Mouse (Mus musculus): ENCODE measurements around the gene Theg.

The Theg gene

DNA sequence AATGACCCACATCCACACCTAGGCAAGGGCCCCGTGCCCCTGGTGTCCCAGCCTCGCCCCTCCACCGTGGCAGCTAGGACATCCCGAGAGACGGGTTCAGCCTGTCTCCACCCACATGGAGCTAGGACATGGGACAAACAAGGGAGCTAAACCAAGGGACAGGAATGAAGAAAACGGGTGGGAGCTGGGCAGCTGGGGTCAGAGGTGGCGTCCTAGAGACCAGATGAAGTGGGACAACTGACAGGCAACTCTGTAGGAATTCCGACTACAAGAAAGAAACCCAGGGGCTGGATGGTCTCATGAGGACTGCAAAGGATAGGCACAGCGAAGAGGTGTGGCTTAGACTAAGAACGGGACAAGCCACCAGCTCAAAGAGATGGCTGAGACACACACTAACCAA, 33.4 kb downstream of the Theg start:
- no peak for DNase-seq

GRCm38 (mm10) chr10:79553176-79553575, 34.0 kb downstream of the Theg start:
- no peak for DNase-seq

- no peak for DNase-seq
Measured at GRCm38 (mm10) chr10:79552531-79552930, 34.6 kb downstream of the Theg start.

DNA sequence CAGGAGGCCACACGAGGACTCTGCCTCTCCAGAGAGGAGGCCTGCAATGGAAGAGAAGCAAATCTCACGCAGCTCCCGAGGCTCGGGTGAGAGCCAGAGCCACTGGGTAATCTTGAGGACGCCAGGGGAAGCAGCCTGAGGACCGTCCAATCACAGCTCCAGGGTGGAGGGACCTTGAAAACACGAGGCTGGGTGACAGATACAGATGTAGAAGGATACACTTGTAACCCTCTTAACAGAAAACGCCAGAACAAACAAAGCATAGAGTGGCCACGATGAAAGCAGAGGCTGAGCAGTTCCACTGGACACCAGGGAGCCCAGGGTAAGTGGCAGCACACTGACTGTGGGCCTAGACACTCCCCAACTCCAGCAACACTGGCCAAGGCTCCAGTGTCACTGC, 36.8 kb downstream of the Theg start:
- no peak for DNase-seq

DNA sequence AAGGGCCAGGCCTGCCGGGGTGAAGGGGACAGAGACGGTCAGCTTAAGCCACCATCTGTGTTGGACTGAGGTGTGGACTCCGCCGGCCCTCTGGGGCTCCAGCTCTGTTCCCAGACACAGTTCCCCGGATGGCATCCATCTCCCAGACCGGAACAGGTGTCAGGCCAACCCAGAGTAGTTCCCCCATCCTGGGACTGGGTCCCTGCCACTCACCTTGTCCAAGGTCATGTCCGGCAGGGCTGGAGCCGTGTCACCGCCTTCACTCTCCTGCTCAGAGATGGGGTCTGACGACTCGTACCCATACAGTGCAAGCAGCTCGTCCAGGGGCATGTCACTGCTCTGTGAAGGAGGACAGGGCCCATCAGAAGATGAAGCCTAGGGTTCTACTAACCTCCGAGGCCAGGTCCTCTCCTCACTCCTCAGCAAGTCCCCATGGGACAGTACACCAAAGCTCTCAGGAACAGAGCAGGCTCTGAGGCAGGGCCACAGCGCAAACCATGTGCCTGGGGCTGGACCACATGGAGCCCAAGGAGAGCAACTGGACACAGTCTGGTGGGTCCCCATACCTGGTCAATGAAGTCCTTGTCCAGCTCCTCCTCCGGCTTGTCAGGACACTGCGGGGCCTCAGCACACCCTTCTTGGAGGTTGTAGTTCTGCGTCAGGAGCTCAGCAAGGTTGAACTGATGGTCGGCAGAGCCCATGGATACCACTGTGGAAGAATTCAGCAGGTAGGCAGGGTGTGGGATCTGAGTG, 38.0 kb downstream of the Theg start:
- no peak for DNase-seq

- DNase-seq = no peak
Measured at GRCm38 (mm10) chr10:79548546-79548945, 38.6 kb downstream of the Theg start.

DNA sequence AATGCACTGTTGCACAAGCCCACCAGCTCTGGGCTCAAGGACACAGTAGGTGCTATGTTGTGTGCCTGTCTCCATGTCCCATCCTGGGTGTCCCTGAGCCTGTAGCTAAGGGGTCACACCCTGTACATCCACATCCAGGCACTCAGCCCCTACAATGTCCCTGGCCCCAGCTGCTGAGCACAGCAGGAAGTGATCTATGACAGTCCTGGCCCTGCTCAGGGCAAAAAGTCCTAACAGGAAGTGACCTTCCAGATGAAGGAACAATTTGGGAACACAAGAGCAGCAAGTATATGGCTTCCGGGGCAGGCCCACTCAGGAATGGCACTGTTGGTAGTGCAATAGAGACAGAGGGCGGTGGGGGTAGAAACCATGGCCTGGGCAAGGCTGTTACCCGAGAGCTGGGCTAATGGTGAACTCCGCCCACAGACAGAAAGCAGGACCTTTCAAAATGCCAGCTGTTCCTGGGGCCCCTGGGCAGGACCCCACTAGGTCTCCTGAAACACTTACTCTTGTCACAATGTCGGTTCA, 39.9 kb downstream of the Theg start:
- DNase-seq = no peak

DNA sequence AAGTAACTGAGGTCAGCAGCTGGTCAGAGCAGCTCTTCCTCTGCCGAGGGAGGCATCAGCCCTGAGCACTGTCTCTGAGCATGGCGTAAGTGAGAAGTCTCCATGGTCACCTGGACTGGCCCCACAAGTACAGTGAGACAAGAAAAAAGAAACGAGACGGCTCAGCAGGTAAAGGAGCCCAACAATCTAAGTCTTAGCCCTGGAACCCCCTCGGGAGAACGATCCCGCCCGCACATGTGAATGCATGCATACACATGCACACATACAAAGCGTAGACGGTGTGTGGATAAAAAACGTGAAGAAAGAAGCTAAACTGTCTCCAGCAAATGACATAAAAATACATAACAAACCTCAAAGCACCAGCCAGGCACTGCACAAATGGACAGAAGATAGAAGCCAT, 40.6 kb downstream of the Theg start:
- DNase-seq = no peak

- DNase-seq = no peak
Measured at GRCm38 (mm10) chr10:79545891-79546290, 41.2 kb downstream of the Theg start.

DNA sequence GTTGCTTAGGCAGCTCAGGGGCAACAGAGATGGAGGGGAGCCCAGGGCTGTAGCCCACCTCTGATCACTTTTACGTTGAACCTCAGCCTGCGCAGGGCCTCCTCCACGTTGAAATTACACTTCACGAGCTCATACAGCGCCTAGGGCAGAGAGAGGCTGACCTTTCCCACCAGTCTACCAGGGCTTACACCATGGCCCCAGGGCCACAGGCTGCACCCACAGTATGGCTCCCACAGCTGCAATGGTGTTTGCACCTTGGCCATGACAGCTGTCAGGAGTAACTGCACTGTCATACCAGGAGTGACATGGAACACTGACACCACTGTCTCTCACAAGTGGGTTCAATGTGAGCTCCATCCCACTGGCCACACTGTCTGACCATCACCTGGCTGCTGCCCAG, 42.5 kb downstream of the Theg start:
- DNase-seq = no peak

- no peak for DNase-seq
Measured at GRCm38 (mm10) chr10:79543884-79544597, 43.1 kb downstream of the Theg start.

DNA sequence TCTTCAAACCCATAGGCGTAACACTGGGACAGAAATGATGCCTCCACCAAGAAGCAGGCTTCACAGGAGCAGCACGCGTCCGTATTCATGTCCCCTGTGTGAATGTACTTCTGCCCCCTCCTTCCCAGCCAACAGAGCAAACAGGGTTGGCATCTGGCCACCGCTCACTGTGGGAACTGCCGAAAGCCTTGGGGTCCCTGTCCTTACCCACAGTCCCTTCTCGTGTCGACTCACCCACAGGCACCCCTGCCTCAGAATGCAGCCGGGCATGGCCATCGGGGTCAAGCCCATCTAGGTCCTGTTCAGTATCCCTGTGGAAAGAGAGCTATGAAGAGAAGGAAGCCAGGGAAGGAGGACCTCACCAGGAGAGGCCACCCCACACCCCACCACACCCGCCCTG, 45.0 kb downstream of the Theg start:
- DNase-seq = no peak

DNA sequence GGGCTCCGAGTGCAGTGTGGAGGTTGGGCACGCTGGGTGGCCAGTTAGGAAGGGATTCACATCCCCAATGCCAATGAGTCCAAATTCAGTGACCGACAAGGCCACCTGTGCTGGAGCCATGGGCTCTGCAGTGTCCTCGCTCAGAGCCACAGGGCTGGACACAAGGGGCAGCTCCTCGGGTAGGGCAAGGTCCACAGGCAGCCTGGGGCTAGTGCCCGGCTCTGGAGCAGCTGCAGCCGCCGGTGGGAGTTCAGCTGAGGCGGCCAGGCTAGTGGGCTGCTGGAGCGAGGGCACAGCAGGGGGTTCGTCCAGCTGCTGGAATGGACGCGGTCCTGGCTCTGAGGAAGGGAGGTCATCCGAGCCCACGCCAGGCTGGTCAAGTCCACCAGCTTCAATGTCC, 45.6 kb downstream of the Theg start:
- DNase-seq = no peak

DNA sequence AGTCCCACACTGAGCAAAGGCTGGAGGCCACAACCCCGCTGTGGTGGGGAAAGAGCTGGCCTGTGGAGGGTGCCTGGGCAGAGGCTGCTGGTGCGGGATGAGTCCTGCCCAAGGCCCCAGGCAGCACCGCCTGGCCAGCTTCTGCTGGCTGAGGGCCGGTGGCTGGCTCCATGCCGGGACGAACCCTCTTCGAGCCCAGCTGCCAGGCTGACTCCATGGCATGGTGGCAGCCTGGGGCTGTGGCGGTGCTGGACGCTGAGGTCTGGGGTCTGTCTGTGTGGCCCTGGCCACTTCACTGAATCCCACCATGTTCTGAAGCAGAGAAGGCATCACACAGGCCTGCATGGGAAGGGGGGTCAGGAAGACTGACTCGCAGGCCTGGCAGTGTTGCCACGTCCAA, 46.4 kb downstream of the Theg start:
- no peak for DNase-seq

GRCm38 (mm10) chr10:79539701-79540495, 47.2 kb downstream of the Theg start:
- DNase-seq = no peak

DNA sequence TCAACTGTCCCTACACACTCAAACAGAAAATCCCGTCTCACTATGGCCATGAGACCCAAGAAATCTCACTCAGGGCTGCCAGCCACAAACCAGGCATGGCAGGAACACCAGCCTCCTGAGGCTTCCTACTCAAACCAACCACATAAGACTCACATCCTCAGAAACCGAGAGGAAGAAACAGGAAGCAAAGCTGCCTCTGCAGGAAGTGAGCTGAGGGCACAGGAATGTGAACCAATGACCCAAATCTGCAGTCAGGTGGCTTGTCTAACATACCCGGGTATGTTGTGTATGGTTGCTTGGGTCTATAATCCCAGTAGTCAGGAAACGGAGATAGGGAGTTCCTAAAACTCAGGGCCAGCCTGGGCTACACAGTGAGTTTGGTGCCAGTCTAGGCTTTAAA, 48.3 kb downstream of the Theg start:
- DNase-seq = no peak

DNA sequence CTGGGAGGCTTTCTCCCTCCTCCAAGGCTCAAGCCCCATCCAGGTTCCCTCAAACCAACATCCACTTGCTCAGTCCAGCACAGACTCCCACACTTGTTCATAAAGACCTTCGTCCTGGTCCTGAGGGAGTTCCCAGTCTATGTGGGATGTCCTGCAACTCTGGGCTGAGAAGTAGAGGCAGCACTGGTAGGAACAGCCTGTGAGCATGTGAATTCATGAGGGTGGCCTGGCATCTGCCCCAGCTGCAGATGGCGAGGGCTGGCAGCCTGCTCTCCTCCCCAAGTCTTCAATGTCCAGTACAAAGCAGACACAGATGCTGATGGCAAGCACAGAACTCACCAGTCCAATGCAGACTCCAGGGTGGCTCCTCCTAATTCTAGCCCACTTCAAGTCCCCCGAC, 48.8 kb downstream of the Theg start:
- no peak for DNase-seq

DNA sequence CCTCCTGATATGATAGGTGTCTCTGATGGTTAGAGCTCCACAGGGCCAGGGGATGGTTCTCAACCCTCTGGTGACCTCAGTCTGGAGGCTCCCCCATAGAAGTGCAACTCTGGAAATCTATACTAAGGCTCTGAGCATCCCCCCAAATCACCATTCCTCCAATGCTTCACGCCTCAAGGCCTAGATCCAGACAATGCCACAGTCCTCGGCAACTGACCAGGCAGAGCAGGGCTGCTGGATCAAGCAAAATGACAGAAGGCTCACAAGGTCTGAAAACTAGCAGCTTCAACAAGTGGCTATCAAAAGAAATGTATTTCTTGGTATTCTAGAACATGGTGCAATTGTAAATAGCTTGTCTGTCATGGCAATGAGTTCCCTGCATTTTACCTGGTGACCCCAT, 49.4 kb downstream of the Theg start:
- DNase-seq = no peak

DNA sequence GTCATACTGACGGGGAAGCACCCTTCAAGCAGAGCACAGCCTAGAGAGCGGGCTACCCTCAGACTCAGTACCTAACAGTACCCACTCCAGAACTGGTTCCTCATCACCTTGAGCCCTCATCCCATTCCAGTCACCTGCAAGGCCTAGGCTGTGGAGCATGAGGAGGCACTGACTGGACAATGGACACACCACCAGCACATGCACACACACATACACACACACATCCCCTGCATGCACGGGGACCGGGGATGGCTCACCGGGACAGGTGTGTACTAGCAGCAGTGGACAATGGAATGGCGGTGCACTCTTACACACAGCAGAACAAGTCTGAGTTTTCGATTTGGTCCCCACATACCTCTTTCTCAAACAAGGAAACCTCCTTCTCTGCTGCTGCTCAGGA, 49.9 kb downstream of the Theg start:
- no peak for DNase-seq

GRCm38 (mm10) chr10:79536461-79537080, 50.6 kb downstream of the Theg start:
- no peak for DNase-seq

- DNase-seq = no peak
Measured at GRCm38 (mm10) chr10:79535431-79535830, 51.7 kb downstream of the Theg start.

- no peak for DNase-seq
Measured at GRCm38 (mm10) chr10:79534426-79534825, 52.7 kb downstream of the Theg start.
